Mouse (Mus musculus): Measurements from ENCODE around the gene Mon1b.

Gene Mon1b

DNA sequence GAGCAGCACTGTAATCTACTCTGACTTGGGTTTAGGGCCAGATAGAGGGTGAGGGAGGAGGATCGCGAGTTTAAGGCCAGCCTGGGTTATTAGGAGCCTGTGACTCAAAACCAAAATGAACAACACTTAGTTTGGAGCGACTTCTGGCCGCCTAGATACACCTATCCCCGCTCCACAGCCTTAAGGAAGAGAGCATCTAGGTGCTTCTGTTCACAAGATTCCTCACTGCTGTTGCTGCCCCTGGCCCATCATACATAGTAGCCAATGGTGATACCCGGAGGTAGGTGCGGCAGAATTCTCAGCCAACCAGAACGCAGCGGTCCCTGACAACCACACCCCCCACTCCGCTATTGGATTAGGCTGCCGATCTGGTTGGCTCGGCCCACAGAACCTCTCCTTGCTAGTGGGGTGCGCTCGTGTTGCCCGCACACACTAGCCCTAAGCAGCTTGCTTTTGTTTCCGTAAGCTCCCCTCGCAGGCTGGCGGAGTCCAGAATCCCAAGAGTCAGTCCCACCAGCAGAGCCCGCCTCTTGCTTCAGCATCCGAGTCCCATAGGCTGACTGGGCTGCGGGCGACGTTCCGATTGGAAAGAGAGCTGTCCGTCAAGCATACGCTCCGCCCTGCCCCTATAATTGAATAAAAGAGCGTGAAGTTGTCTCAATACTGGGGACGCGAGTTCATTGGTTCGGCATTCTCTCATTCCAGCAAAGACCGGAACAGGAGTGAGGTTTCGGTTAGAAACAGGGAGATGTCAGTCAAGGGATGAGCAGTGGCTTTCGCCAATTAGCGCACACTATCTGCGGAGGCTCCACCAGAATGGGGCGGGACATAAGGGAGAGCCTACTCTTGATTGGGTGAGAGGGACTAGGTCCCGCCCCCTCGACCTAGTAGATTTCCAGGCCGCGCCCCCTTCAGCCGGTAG is at the start of gene Mon1b:
Gene Mon1b (plus strand): TSS at position 918 of the 922 bp plus-strand sequence.
- DNase-seq: peak; percentile 91 to 96

DNA sequence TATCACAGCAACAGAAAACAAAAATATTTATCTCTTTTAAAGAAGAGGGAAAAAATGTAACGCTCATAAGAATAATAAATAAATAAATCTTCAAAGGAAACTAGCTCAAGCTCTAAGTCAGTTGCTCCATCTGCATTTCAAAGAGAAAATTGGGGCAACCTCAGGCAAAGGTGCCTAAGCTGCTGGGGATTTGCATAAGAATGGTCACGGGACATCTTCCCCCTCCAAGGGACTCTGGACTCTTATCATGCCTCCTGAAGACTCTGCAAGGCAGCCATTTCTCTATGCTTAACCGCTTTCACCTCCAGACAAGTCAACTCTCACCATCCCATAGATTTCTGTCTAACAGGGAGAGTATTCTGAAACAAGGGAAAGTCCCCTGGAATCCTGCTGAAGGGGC is 37.0 kb upstream of the Mon1b start:
- no peak for DNase-seq

DNA sequence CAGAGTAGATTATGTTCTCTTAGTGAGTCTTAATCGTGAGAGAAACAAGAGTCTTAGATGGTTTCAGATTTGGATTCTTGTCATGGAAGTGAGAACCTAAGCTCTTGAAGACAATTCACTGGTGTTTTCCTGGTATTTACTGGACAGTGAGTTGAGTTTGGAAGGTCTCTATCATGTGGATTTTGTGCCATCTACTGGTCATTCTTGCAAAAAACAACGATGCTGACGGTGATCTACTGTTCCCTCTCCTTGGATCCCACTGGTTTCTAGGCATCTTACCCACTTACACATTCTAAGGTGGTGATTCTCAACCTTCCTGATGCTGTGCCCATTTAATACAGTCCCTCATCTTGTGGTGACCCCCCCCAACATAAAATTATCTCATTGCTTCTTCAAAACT is 2.8 kb upstream of the Mon1b start:
- no peak for DNase-seq

DNA sequence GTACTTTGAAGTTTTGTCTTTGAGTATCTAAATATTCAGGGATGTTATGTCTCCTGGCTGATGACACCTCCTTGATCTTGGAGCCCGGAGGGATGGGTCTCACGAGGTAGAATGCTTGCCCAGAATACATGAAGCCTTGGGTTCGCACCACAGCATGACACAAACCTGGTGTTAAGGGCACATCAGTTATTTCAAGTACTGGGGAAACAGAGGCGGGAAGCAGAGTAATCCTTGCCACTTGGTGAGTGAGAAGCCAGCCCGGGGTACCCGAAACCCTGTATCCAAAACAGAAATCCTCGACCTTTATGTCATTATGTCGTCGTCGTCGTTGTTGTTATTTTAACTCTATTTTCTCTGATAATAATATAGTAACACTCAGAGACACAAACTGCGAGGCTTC is 1.2 kb upstream of the Mon1b start:
- no peak for DNase-seq

DNA sequence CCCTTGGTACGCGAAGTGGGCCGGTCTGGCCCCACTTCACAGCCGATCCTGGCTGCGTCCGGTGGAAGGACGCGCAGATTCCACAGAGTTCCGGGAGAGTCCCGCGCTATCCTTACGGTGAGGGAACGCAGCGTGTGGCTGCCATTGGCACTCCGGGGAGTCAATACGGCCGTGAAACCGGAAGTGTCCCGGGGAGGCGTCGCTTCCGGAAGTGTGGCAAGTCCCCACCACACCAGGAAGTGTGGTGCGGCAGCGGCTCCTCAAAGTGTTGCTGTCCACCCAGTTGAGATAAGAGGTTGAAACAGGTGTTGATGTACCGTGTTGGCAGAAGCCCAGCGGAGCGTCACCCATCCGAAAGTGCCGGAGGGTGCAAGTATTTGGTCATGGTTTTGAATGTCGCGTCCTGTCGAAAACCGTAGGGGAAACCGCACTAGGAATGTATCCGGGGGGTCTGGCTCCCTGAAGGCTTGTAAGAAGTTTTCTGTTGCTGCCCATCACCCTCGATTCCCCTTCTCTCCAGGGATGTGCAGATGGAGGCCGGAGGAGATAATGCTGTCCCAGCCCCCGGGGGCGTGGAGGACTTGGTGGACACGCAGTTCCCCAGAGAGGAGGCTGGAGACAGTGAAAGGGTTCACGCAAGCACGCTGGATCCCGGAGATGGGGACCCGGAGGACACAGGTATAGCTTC is 349 bp downstream of the Mon1b start:
- DNase-seq: peak; percentile 50 to 87

DNA sequence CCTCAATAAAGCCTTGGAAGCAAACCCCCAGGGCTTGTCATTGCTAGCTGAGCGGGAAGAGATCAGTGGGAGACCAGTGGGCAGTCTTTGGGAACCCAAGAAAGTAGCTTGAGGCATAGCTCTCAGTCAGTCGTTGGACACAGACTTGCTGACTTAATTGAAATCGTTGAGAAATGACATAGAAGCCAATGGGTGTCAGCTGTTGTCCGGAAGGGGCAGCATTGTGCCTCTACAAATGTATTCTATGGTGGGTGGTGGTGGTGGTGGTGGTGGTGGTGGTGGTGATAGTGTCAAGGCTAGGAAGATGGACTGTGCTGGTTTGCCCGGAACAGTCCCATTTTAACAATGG is 867 bp downstream of the Mon1b start:
- DNase-seq: no peak

DNA sequence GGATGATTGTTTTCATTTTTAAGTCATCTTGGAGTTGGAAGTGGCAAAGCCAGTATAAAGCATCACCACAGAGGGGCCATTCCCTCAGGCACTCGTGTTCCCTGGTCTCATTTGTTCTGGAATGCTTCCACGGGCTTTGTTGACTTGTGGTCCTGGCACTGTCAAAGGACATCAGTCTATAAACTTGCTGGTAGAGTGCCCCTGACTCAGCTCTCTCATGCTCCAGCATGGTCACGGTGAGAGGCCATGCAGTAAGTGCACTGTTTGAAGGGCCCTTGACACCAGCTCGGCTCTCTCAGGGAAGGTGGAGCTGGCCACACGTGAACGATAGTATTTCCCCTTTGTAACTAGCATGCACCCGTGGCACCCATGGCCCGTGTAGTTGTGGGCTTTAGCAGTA is 5.0 kb downstream of the Mon1b start:
- DNase-seq: no peak

DNA sequence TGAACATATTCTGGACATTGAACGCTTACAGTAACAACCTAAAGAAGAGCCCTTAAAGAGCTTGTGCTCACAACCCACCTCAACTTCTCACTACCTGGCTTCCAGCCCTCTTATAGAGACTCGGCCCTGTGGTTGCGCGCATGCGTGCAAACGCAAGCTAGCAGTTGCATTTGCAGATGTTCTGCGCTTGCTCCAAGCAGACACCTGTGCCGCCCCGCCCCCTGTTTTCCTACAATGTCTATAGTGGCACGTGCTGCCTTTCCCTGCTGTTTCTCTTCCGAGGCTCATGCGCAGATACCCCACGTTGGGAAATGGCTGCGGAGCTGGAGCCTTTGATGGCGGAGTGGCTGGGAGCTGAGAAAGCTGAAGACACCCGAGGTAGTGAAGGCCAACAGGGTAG is 7.5 kb downstream of the Mon1b start, which contains the start of gene Syce1l:
Gene Syce1l (plus strand): TSS at position 288 of the 400 bp plus-strand sequence.
- DNase-seq: no peak

DNA sequence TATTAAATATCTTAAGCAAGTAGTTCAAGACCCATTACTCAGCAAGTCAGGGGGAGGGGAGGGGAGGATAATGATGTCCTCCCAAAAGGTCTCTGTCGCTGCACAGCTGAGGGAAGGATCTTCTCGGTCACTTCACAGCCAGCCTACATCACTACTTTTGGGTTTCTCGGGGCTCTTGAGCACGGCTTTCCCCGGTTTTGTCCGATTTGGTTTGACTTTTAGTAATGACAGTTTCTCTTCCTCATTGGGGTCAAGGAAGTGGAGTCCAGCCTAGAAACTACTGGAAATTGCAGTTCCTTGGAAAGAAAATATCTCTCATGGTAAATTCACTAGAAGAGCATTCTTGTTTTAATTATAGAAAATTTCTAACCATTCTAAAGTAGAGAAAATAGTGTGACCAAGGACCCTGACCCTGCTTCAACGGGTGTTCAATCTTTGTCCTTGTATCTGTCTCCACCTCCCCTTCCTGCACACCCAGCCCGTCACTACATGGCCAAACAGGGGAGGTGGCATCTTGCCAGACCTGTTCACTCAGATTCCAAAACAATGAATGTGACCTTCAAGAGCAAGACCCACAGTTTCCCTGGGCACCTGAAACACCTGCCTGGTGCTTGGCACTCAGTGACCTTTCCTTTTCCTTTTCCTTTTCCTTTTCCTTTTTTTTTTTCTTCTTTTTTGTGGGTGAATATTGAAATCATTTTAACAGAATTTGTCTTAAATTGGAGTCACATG is 8.3 kb downstream of the Mon1b start:
- no peak for DNase-seq

DNA sequence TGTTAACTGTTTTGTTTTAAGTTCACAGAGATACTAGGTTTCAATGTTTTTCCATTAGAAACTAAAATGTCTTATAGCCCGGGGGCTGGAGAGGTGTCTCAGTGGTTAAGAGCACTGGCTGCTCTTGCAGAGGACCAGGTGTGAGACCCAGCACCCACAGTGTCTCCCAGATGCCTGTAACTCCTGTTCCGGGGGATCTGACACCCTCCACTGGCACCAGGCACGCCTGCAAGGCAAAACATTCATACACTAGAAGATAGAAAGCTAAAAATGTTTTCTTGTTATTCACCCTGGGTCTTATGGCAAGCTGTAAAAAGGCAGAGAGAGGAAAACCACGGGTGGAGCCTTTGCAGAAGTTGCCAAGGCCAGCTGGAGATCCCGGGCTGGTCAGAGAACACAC is 9.8 kb downstream of the Mon1b start:
- no peak for DNase-seq

DNA sequence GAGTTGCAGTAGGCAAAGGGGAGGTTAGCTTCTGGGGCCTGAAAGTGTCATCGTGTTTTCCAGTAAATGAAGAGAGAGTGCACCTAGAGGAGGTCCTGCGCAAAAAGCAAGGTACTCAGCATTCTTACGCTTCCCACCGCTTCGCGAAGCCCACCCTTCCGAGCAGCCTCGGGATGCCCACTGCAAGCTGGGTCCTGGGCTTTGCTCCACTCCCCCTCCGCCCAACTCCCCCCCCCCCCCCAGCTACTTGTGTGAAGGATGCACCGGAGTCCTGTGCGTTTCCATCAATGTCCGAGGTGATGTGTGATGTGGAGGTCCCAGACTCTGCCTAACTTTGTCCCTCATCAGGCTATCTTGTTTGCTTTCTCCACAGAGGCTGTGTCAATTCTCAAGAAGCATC is 17.1 kb downstream of the Mon1b start:
- DNase-seq: no peak

DNA sequence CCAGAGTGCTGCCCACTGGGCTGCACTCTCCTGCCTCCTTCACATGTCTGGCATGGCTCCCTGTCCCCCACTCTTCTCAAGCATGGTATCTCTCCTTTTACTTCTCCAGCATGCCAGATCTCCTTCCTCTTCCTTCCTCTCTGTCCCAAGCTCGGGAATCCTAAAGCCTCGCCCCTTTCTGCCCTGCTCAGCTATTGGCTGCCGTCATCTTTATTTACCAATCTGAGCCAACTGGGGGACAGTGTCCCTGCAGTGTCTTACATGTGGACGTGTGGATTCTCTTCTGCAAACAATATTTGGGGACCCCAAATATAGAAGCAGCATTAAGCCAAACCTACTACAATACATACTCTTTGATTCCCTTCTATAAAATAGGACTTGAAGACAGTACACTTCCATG is 17.8 kb downstream of the Mon1b start:
- DNase-seq: no peak

DNA sequence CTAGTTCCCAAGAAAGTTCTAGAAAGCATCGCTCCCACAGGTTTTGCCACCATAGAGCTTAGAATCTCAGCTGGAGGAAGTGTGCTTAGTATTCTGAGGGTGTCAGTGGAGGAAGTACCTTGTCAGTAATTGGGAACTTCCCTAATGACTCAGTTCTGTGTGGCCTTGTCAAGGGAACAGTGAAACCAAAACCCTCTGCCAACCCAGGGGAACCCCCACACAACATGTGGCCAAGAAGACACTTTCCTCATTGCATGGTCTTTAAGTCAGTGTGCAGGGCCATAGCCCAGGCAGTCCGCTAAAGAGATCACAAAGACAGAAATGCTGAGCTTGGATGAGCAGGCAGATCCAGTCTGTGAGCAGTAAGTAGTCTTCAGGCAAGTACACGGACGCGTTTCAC is 20.8 kb downstream of the Mon1b start:
- no peak for DNase-seq

DNA sequence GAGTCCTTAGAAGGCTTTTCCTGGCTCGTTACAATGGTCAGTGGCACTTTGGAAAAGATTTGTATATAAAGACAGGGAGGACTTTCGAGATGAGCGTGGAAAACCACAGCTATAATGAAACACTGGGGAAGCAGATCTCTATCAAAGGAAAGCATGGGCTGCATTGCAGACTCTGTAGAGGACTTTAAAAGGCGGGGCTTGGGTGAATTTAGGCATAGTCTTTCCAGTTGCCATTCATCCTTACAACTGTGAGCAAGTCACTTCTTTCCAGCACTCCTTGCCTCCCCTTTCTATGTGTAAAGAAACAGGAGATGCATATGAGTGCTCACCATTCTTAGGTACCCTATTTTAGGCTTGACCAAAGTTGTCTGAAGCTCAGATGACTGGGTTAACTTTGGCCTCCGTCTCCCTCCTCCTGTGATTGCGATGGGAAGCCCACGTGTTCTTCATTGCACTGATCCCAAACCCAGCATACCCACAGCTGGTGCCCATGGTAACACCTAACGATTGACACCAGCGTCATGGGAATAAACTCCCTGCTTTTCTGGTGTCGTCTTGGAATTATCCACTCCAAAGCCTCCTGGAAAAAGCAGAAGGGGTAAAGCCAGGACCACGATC is 21.4 kb downstream of the Mon1b start:
- DNase-seq: no peak

DNA sequence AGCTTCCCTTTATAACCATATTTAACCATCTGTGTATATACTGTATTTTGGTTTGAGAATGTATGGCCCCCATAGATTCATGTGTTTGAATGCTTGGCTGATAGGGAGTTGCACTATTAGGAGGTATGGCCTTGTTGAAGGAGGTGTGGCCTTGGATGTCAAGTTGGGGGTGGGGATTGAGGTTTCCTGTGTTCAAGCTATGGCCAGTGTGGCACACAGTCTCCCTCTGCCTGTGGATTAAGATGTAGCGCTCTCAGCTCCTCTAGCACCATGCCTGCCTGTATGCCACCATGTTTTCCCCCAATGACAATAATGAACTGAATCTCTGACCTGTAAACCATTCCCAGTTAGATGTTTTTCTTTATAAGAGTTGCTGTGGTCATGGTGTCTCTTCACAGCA is 24.7 kb downstream of the Mon1b start:
- no peak for DNase-seq

DNA sequence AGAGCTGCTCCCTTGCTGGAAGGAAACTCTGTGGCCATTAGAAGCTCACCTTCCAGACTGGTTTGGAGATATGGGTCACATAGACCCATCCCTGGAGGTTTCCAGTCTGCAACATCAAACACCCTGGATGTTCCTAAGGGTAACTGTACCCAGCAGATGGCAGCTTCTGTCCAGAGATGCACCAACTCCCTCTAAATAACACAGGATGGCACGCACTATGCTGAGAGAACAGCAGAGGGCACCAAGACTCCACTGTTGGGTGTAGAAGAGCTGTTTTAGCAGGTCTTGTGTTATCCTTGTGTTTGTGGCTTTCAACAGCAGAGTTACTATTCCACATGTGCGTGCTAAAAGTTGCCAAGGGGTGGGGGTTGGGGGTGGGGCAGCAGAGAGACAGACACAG is 29.2 kb downstream of the Mon1b start:
- DNase-seq: peak; percentile 15 to 22

DNA sequence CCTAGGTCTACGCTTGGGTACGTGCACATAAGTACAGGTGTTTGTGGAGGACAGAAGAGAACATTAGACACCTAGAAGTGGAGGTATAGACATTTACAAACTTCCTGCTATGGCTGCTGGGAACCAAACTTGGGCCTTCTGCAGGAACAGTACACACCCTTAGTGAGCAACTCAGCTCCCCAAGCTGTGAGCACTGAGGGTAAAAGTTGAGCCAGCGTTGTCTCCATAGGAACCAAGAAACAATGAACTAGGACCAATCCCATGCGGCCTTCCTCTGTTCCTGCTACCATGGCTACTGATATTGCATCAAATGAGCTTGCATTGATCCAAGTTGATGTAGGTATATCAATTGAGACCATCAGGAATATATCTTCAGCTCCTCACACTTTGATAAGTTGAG is 29.6 kb downstream of the Mon1b start:
- DNase-seq: no peak

DNA sequence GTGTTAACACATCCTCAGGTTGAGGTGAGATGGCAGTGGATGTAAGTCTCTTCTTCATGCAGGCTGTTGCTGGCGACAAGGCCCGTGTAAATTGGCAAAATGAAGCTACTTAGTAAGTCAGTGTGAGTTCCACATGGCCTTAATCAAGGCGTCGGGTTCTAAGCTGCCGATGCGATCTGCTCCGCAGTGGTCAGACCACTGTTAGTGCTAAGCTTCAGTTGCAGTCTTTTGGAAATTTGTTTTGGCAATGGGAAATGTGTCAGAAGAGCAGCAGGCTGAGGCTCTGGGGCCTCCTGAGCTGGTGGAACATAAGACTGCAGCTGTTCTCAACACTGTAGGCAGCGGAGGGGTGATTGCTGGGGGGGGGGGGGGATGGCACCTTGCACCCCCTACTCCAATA is 30.6 kb downstream of the Mon1b start:
- DNase-seq: no peak

DNA sequence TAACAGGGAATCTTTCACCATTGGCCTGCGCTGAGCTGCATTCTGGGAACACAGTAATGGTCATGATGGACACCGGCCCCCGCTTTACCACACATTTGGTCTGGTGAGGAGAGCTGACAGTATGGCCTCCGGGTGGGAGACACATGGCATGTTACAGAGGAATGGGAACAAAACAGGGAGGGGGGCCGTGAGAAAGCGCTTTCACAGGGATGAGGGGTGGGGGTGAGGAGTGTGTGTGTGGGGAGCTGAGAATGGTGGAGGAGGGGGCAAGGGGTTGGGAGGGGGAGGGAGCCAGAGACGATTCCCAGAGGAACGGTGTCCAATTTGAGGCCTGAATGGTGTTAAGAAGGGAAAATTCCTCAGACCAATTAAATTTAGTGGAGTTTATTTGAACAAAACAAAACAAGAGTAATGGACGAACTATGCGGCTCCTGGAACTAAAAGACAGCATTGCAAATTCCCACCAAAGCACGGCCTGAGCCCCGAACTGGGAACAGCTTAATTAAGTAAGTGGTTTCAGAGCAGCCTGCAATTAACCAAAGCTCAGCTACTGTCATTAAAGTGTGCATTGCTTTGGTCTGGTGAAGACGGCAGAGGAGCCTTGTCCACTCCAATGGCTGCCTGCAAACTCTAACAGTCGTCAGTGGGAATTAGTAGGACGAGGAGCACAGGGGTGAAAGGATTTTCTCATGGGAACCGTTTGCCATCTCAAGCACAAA is 31.5 kb downstream of the Mon1b start:
- DNase-seq: no peak

DNA sequence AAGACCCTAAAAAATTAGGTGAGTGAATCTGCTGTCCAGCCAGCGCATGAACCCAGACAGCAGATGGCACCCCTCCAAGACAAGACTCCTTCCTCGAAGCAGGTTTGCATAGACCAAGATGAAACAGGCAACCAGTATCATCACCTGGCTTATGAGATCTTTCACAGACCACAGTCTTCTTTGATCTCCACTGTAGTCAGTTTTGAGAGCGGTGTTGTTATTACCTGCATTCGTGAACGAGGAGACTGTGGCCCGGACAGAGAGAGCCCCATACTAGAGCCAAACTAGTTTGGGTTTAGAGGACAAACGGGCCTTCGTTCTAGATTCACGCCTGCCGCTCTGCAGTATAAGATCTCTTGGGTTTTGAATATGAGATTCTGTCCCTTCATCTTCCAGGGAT is 34.5 kb downstream of the Mon1b start:
- no peak for DNase-seq

DNA sequence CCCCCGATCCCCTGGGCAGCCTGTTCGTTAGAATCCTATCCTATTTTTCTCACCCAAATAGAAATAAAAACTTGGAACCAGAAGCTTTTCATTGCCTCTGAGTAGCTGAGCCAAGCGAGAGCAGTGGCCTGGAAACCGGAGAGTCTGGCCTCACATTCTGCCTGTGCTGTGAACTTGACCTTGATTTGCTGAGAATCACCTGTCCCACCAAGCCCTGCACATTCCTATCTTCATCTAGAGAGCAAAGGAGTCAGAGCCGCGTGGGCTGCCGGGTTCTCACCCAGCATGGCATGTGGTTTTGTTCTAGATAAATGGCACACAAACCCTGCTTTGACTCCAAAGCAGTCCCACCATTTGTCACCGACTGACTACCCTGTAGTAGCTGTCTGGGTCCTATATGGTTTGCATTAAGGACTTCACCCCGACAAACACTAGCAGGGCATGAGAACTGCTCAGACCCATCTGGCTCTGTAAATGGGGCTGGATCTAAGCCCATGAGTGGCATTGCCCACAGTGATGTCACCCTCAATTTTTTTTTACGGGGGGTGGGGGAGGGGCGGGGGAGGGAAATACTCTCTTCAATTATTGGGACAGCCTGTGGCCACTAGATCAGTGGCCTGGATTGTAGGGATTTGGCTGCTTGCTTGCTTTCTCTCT is 37.3 kb downstream of the Mon1b start:
- DNase-seq: no peak

DNA sequence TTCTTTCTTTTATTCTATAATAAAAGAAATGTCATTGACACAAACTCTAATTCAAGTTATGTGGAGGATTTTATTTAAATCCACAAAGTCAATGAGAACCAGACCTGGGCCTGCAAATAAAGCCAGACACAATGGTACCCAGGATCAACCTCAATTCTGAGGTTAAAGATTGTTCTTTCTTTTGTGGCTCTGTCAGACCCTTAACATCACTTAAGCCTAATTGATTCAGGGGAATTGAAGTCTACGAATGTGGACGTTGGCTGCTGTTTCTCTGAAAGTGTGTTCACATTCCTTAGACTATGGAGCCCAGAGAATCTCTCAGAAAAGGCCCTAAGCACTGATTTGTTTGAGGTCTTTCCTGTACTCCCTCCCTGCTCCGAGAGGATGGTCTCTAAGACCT is 37.9 kb downstream of the Mon1b start:
- no peak for DNase-seq
